Mouse (Mus musculus) liver, postnatal 0 days (tissue): Measurements from ENCODE around the gene Hap1. TPM values are rescaled to one million over a fixed set of nuclear protein-coding genes. Genes with fewer than 3 reads are reported as not detected.
"Not testable (repeated sequence)": the region's sequence is repeated elsewhere in the genome, so short reads cannot be mapped to it uniquely, and the experiment has no call there.

Source experiments
- ATAC-seq: fragments of 200-750 bp; cut with Nextera tagmentation; 2 replicates; pipeline ENCODE4 v1.8.0; 2017; ENCODE audit warnings: mild to moderate bottlenecking, moderate library complexity
- DNase-seq: peaks from one replicate; pipeline ENCODE4 v3.0.0-alpha.2; 2016
- H3K27ac ChIP-seq: fragments of 300-500 bp; sonication (generic); 2 replicates; pipeline ENCODE4 v1.5.1; 2014; ENCODE audit warnings: antibody characterized with exemption, moderate library complexity, mild to moderate bottlenecking, low read depth
- H3K27me3 ChIP-seq: fragments of 300-500 bp; sonication (generic); 2 replicates; pipeline ENCODE4 v1.6.1; 2014; ENCODE audit warnings: low read length, control low read depth, mixed read lengths; ENCODE audit not compliant: insufficient read depth
- H3K36me3 ChIP-seq: fragments of 300-500 bp; sonication (generic); replicated peaks from 2 replicates; pipeline ENCODE4 v1.6.1; 2014; ENCODE audit warnings: mild to moderate bottlenecking, control low read depth, low read length, moderate library complexity, mixed read lengths; ENCODE audit not compliant: insufficient read depth
- H3K4me1 ChIP-seq: fragments of 300-500 bp; sonication (generic); 2 replicates; pipeline ENCODE4 v1.6.1; 2014; ENCODE audit warnings: antibody characterized with exemption, mild to moderate bottlenecking, control low read depth; ENCODE audit not compliant: insufficient read depth
- H3K4me2 ChIP-seq: fragments of 300-500 bp; sonication (generic); 2 replicates; pipeline ENCODE4 v1.6.1; 2014; ENCODE audit warnings: low read depth, mild to moderate bottlenecking, low read length, moderate library complexity, mixed read lengths
- H3K4me3 ChIP-seq: fragments of 300-500 bp; sonication (generic); 2 replicates; pipeline ENCODE4 v1.5.1; 2014; ENCODE audit warnings: low read depth, low read length
- H3K9ac ChIP-seq: fragments of 300-500 bp; sonication (generic); replicated peaks from 2 replicates; pipeline ENCODE4 v1.6.1; 2014; ENCODE audit warnings: mild to moderate bottlenecking, moderate library complexity
- H3K9me3 ChIP-seq: fragments of 300-500 bp; sonication (generic); 2 replicates; pipeline ENCODE4 v1.6.1; 2016; ENCODE audit warnings: mild to moderate bottlenecking, control low read depth, low read length, mixed read lengths
- CTCF ChIP-seq: sonication (generic); IDR thresholded peaks from 2 replicates; pipeline ENCODE4 v1.5.1; 2016; ENCODE audit warnings: antibody characterized with exemption, low read depth
- EP300 ChIP-seq: IDR thresholded peaks from 2 replicates; pipeline ENCODE4 v1.6.1; 2016; ENCODE audit warnings: antibody characterized with exemption, low read depth, mild to moderate bottlenecking
- WGBS: fragments of 180-500 bp; shearing (Covaris S2); extraction: QIAGEN DNeasy Blood & Tissue Kit; methylation state at CpG from one replicate; pipeline ENCODE4 v1.1.7; 2014; ENCODE audit not compliant: insufficient replicate concordance; 5-methylcytosine and 5-hydroxymethylcytosine counted together
- polyA plus RNA-seq: library from polyadenylated mRNA; unstranded; fragments of >200 nt; fragmentation: Nextera tagmentation; extraction: Ambion mirVana; gene quantifications from 2 replicates; pipeline ENCODE4 v1.2.1, GENCODE M21; 2015

Hap1 gene
- polyA plus RNA-seq, 1 experiment from 2014 or later, result 0.78 TPM

DNA sequence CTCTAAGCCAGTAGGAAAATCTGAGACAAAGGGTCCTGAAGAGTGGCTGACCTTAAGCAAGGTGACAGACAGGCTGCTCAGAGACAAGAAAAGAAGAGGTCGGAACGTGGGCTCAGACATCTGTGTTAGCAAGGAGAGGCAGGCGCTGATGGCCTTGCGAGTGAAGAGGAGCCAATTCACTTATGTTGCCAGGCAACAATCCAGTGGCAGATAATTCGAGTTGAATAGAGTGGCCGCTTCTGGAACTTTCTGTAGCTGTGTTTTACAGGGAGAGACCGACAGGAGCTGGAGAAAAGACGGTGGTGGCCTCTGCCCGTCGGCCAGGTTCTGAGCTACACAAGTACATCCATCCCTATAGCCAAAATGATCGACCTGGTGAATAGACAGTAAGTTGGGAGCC is 28.6 kb downstream of the Hap1 start:
- whole genome bisulfite sequencing, result 76% methylated on average over 11 of the region's 11 CpGs
- no peak for TF ChIP-seq CTCF
- no peak for TF ChIP-seq EP300

DNA sequence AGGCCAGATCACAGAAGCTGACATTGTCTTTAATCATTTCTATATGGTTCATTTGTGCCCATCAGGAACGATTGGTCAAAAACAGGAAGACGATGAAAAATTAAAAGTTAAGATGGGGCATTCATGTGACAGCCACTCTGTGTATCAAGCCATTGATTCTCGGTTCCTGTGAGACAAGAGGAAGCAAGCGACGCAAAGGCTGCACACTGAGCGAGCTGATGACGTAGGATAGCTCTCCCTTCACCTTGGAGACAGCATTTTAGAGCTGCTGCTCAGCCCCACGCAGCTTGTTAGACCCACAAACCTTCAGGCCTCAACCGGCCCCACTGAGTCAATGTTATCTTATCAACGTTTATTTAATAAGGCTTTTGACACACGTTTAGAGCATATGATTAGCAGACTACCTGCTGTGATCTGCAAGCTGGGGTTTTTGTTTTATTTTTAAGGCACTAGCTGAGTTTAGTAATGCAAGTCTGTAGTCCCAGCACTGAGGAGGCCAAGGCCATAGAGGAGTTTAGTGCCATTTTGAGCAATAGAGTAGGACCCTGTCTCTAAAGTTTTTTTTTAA is 30.8 kb downstream of the Hap1 start:
- H3K9me3 ChIP-seq, result no peaks in the 10 kb centered on the region
- TF ChIP-seq EP300 (no peak), CTCF (no peak)
- H3K27ac ChIP-seq, result no peak overlapping the region
- H3K4me2 ChIP-seq, result no peak overlapping the region
- 73% methylated on average over 11 of the region's 11 CpGs for WGBS
- peaks cover 18% of the 10 kb centered on the region for H3K36me3 ChIP-seq
- H3K27me3 ChIP-seq, result no peaks in the 10 kb centered on the region
- H3K9ac ChIP-seq, result no peak overlapping the region
- no peak for DNase-seq
- no peak overlapping the region for H3K4me3 ChIP-seq
- no peaks in the 10 kb centered on the region for H3K4me1 ChIP-seq
- ATAC-seq, result no peak

More for the DNA sequence above, 28.6 kb downstream of the Hap1 start:
- Histone ChIP-seq H3K36me3 (peaks cover 5% of the 10 kb centered on the region), H3K4me3 (no peak overlapping the region), H3K27me3 (no peaks in the 10 kb centered on the region), H3K4me1 (no peaks in the 10 kb centered on the region; the same call in 1 of the 2 replicates), H3K9ac (no peak overlapping the region), H3K9me3 (no peaks in the 10 kb centered on the region), H3K4me2 (no peak overlapping the region), H3K27ac (no peak overlapping the region)
- no peak for DNase-seq
- no peak for ATAC-seq

DNA sequence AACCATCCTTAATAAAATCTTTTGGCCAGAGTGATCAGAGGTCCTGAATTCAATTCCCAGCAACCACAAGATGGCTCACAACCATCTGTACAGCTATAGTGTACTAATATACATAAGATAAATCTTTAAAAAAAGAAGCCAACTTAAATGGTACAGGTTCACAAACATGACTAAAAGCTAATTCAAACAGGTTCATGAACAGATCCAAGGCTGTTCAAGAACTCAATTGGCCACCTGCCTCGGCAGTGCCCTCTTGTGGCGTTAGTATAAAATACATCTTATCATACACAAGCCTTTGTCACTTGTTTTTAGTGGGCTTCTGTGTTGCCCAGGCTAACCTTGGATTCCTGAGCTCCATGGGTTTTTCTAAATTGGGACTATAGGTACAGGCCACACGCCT is 32.4 kb downstream of the Hap1 start:
- 13% methylated on average over 3 of the region's 3 CpGs for WGBS
- H3K27me3 ChIP-seq, result no peaks in the 10 kb centered on the region
- no peak overlapping the region for H3K27ac ChIP-seq
- no peak overlapping the region for H3K4me3 ChIP-seq
- no peak overlapping the region for H3K4me2 ChIP-seq
- TF ChIP-seq EP300 (no peak), CTCF (peak; percentile 90)
- no peaks in the 10 kb centered on the region for H3K9me3 ChIP-seq
- peaks cover 9% of the 10 kb centered on the region for H3K4me1 ChIP-seq
- peaks cover 18% of the 10 kb centered on the region for H3K36me3 ChIP-seq
- H3K9ac ChIP-seq, result no peak overlapping the region
- DNase-seq (peak; percentile 73), ATAC-seq (no peak)

DNA sequence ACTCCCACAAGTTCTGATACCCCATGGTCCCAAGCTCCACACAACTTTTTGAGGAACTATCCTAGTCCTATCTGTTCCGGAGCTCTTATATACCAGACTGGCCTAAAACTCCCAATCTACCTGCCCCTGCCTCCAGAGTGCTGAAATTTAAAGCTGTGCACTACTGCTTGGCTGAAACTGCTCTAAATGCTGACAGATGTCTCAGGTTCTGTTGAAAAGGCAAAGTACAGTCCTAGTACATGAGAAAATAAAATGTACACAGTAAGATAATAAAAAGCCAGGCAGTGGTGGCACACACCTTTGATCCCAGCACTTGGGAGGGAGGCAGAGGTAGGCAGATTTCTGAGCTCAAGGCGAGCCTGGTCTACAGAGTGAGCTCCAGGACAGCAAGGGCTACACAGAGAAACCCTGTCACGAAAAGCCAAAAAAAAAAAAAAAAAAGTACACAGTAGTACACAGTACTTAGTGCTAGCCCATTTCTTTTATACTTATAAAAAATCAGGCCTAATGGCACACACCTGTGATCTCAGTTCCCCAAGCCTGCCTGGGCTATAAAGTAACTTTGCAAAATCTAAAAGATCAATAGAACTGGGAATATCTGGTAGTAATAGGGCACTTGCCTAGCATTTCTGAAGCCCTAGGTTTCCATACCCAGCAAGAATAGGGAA is 33.2 kb downstream of the Hap1 start:
- no peak overlapping the region for H3K9ac ChIP-seq
- H3K4me2 ChIP-seq, result peak overlapping the region; percentile 61
- no peaks in the 10 kb centered on the region for H3K9me3 ChIP-seq
- DNase-seq (no peak), ATAC-seq (no peak)
- 69% methylated on average over 3 of the region's 3 CpGs for WGBS
- no peak for TF ChIP-seq EP300
- TF ChIP-seq CTCF, result no peak
- peaks cover 16% of the 10 kb centered on the region for H3K4me1 ChIP-seq
- H3K27ac ChIP-seq, result peak overlapping the region; percentile 7; the same call in 1 of the 2 replicates
- no peaks in the 10 kb centered on the region for H3K27me3 ChIP-seq
- H3K4me3 ChIP-seq, result no peak overlapping the region
- H3K36me3 ChIP-seq, result peaks cover 18% of the 10 kb centered on the region

DNA sequence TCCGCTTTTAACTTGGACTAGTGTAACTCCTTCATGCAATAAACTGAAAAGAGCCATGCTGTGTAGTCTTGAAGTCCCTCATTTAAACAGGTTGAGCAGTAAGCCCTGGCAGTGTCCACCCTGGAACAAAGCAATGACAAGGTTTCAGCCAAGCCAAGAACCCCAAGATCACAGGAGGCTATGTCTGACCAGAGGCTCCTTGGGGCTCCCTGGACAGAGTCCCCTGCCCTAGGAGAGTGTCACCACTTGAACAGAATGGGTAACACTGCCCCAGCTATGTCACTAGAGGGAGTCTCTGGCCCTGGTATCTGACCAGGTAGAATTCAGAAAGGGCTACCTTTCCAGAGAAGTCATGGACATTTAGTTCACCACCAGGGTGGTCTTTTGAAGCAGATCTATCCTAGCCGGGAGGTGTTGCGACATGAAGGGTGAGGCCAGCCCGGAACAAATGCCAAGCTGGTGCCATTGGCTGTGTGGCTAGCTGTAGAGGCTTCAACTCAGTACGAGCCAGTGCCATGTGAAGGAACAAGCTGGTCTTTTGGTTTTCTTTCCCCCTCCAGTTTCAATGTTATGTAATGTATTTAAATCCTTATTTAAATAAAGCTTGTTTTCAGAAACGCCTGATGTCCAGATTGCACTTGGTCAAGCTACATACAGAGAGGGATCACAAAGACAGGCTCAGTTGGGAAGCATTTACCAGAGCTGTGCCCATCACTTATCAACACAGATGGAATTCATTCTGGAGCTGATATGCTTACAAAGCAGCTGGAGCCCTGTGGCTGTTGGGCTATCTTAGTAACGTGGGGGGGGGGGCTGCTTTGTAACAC is 34.2 kb downstream of the Hap1 start:
- DNase-seq, ATAC-seq, H3K27me3 ChIP-seq, H3K9me3 ChIP-seq: not testable (repeated sequence)
- H3K4me1 ChIP-seq, result peaks cover 22% of the 10 kb centered on the region
- H3K9ac ChIP-seq, result peak overlapping the region; percentile 23
- TF ChIP-seq CTCF, result peak; percentile 21
- H3K36me3 ChIP-seq, result peaks cover 18% of the 10 kb centered on the region
- H3K4me2 ChIP-seq, result peak overlapping the region; percentile 85
- H3K4me3 ChIP-seq, result peak overlapping the region; percentile 90; the same call in 1 of the 2 replicates
- H3K27ac ChIP-seq, result peak overlapping the region; percentile 7
- WGBS, result 68% methylated on average over 7 of the region's 7 CpGs

DNA sequence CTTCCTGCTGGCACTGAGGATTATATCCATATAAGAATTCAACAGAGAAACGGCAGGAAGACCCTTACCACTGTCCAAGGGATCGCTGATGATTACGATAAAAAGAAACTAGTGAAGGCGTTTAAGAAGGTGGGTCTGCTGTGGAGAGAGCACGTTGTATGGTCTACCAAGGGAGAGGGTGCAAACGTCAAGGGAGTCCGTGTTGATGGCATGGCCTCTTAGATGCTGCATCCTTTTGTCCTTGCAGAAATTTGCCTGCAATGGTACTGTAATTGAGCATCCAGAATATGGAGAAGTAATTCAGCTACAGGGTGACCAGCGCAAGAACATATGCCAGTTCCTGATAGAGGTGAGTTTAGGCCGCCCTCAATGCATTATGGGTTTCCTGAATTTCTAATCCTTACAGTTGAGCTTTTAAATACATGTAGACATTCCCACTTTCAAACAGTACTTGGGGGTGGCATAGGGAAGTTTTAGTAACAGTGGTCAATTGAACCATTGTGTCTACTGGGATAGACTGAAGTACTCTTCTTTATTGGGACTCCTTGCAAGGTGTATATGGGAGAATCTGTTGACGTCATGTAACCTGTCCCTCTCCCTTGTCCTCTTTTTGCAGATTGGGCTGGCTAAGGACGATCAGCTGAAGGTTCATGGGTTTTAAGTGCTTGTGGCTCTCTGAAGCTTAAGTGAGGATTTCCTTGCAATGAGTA is 35.1 kb downstream of the Hap1 start:
- ATAC-seq, H3K27me3 ChIP-seq, DNase-seq, H3K9me3 ChIP-seq: not testable (repeated sequence)
- Histone ChIP-seq H3K4me3 (peak overlapping the region; percentile 90), H3K36me3 (peaks cover 18% of the 10 kb centered on the region), H3K27ac (peak overlapping the region; percentile 100), H3K4me2 (peak overlapping the region; percentile 85), H3K4me1 (peaks cover 26% of the 10 kb centered on the region), H3K9ac (peak overlapping the region; percentile 98)
- WGBS, result 12% methylated on average over 11 of the region's 11 CpGs
